Mouse (Mus musculus): Measurements from ENCODE around the gene Mrpl53.

DNA sequence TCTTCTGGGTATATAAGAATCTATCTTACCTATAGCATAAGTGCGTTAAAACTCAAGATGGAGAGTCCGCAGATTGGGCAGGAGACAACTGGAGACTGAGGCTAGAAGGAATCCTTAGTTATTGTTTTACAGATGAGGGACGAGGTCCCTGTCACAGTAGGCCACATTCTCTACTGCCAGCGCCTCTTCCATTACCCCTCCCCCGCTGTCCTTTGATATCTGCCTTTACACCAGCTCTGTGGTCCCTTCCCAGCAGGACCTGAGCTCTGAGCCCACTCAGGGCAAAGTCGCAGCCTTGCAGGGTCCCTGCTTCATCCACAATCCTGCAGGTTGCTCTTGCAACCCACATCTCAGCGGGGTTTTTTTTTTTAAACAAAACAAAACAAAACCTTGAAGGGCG is 40.6 kb upstream of the Mrpl53 start:
- TF ChIP-seq CTCF (IDR thresholded peaks at IDR 0.05; ENCODE audit: extremely low read depth, insufficient read length, insufficient replicate concordance, low read depth, low read length) (no peak), POLR2A (IDR thresholded peaks at IDR 0.05; ENCODE audit: low read depth, low read length) (no peak)
